Mouse (Mus musculus) limb, embryonic 14.5 days (tissue): ENCODE measurements at regions not wholly inside any gene's neighbourhood (a gene's known extent, or its start where the extent isn't known, plus 50 kb on each side); places are given as distances from the start of the nearest gene placed in this dataset.
"Not testable (repeated sequence)": the region's sequence is repeated elsewhere in the genome, so short reads cannot be mapped to it uniquely, and the experiment has no call there.

Experiments used
- ATAC-seq: fragments of 200-750 bp; cut with Nextera tagmentation; 2 replicates; pipeline ENCODE4 v1.8.0; 2017; ENCODE audit warnings: low read depth, moderate number of reproducible peaks, moderate TSS enrichment; ENCODE audit not compliant: low FRiP score
- DNase-seq: peaks from one replicate; pipeline ENCODE4 v3.0.0-alpha.2; 2015; ENCODE audit warnings: low spot score
- H3K27ac ChIP-seq: fragments of 300-500 bp; sonication (generic); replicated peaks from 2 replicates; pipeline ENCODE4 v1.5.1; 2014; ENCODE audit warnings: low read depth, mild to moderate bottlenecking, low read length, moderate library complexity, mixed read lengths
- H3K27me3 ChIP-seq: fragments of 300-500 bp; sonication (generic); 2 replicates; pipeline ENCODE4 v1.6.1; 2014; ENCODE audit warnings: low read length, mixed read lengths; ENCODE audit not compliant: control insufficient read depth, insufficient read depth
- H3K36me3 ChIP-seq: fragments of 300-500 bp; sonication (generic); 2 replicates; pipeline ENCODE4 v1.6.1; 2014; ENCODE audit warnings: mild to moderate bottlenecking, low read length, moderate library complexity, mixed read lengths; ENCODE audit not compliant: control insufficient read depth, insufficient read depth
- H3K4me1 ChIP-seq: fragments of 300-500 bp; sonication (generic); 2 replicates; pipeline ENCODE4 v1.6.1; 2014; ENCODE audit warnings: antibody characterized with exemption, low read length, mixed read lengths; ENCODE audit not compliant: control insufficient read depth, insufficient read depth
- H3K4me2 ChIP-seq: fragments of 300-500 bp; sonication (generic); replicated peaks from 2 replicates; pipeline ENCODE4 v1.6.1; 2014; ENCODE audit warnings: low read depth, mild to moderate bottlenecking, low read length, moderate library complexity; ENCODE audit not compliant: severe bottlenecking
- H3K4me3 ChIP-seq: fragments of 300-500 bp; sonication (generic); replicated peaks from 2 replicates; pipeline ENCODE4 v1.5.1; 2014; ENCODE audit warnings: low read length
- H3K9ac ChIP-seq: fragments of 300-500 bp; sonication (generic); 2 replicates; pipeline ENCODE4 v1.6.1; 2014; ENCODE audit warnings: mild to moderate bottlenecking, low read depth, low read length, moderate library complexity; ENCODE audit not compliant: severe bottlenecking
- H3K9me3 ChIP-seq: fragments of 300-500 bp; sonication (generic); 2 replicates; pipeline ENCODE4 v1.6.1; 2016; ENCODE audit warnings: low read length; ENCODE audit not compliant: control insufficient read depth
- POLR2A ChIP-seq: fragments of 200-500 bp; IDR thresholded peaks from 2 replicates; pipeline ENCODE4 v1.8.0; 2012; ENCODE audit warnings: inconsistent platforms, mild to moderate bottlenecking, moderate library complexity, borderline replicate concordance; ENCODE audit not compliant: insufficient read depth, insufficient read length; ENCODE audit errors: extremely low read depth
- WGBS: fragments of 180-500 bp; shearing (Covaris S2); extraction: QIAGEN DNeasy Blood & Tissue Kit; methylation state at CpG from one replicate; pipeline ENCODE4 v1.1.7; 2014; 5-methylcytosine and 5-hydroxymethylcytosine counted together

- Histone ChIP-seq H3K27ac (no peak overlapping the region), H3K4me3 (no peak overlapping the region), H3K9ac (no peak overlapping the region), H3K27me3 (no peaks in the 10 kb centered on the region), H3K9me3 (0 out of 2 replicates have a peak, but pooled peaks cover 4% of the 10 kb centered on the region), H3K36me3 (no peaks in the 10 kb centered on the region), H3K4me2 (no peak overlapping the region), H3K4me1 (no peaks in the 10 kb centered on the region)
- no peak for TF ChIP-seq POLR2A
- no peak for DNase-seq
- WGBS: 88% methylated on average over 2 of the region's 2 CpGs
- no peak for ATAC-seq
These were observed 166.7 kb upstream of the Trim24 start for GRCm38 (mm10) chr6:37703946-37704345.

- WGBS: 76% methylated on average over 1 of the region's 1 CpGs
- ATAC-seq: no peak
These were observed 164.9 kb upstream of the Trim24 start for GRCm38 (mm10) chr6:37705733-37706145.

GRCm38 (mm10) chr6:37707671-37708070 lies 162.9 kb upstream of the Trim24 start:
- not testable (repeated sequence) for H3K4me3 ChIP-seq, H3K36me3 ChIP-seq, H3K9me3 ChIP-seq, H3K27ac ChIP-seq, DNase-seq, ATAC-seq, H3K4me1 ChIP-seq, H3K4me2 ChIP-seq, H3K9ac ChIP-seq, H3K27me3 ChIP-seq
- WGBS: 76% methylated on average over 1 of the region's 1 CpGs

More at GRCm38 (mm10) chr6:37705733-37706145, 164.9 kb upstream of the Trim24 start:
- Histone ChIP-seq H3K9me3 (0 out of 2 replicates have a peak, but pooled peaks cover 4% of the 10 kb centered on the region), H3K9ac (no peak overlapping the region), H3K27ac (no peak overlapping the region), H3K4me1 (no peaks in the 10 kb centered on the region), H3K27me3 (no peaks in the 10 kb centered on the region), H3K4me2 (no peak overlapping the region), H3K36me3 (no peaks in the 10 kb centered on the region), H3K4me3 (no peak overlapping the region)
- no peak for DNase-seq
- TF ChIP-seq POLR2A: no peak

- H3K9ac ChIP-seq: no peak overlapping the region
- no peaks in the 10 kb centered on the region for H3K36me3 ChIP-seq
- H3K4me1 ChIP-seq: no peaks in the 10 kb centered on the region
- no peak overlapping the region for H3K27ac ChIP-seq
- 0 out of 2 replicates have a peak, but pooled peaks cover 4% of the 10 kb centered on the region for H3K9me3 ChIP-seq
- DNase-seq (no peak), ATAC-seq (no peak)
- H3K4me2 ChIP-seq: no peak overlapping the region
- no peak overlapping the region for H3K4me3 ChIP-seq
- WGBS: 100% methylated on average over 1 of the region's 1 CpGs
- H3K27me3 ChIP-seq: no peaks in the 10 kb centered on the region
- TF ChIP-seq POLR2A: no peak
These were observed 158.8 kb upstream of the Trim24 start for GRCm38 (mm10) chr6:37711766-37712165.

GRCm38 (mm10) chr6:37713411-37713810 lies 157.2 kb upstream of the Trim24 start:
- TF ChIP-seq POLR2A: no peak
- Histone ChIP-seq H3K4me1 (no peaks in the 10 kb centered on the region), H3K27me3 (no peaks in the 10 kb centered on the region), H3K9ac (no peak overlapping the region), H3K4me2 (no peak overlapping the region), H3K9me3 (no peaks in the 10 kb centered on the region), H3K27ac (no peak overlapping the region), H3K36me3 (no peaks in the 10 kb centered on the region), H3K4me3 (no peak overlapping the region)
- WGBS: 79% methylated on average over 4 of the region's 4 CpGs
- DNase-seq (no peak), ATAC-seq (no peak)

GRCm38 (mm10) chr6:37714223-37714928 lies 156.2 kb upstream of the Trim24 start:
- no peaks in the 10 kb centered on the region for H3K36me3 ChIP-seq
- H3K27me3 ChIP-seq: no peaks in the 10 kb centered on the region
- DNase-seq (no peak), ATAC-seq (no peak)
- no peak overlapping the region for H3K4me3 ChIP-seq
- H3K4me2 ChIP-seq: no peak overlapping the region
- no peak overlapping the region for H3K27ac ChIP-seq
- H3K4me1 ChIP-seq: no peaks in the 10 kb centered on the region
- 24% methylated on average over 6 of the region's 6 CpGs for WGBS
- no peak overlapping the region for H3K9ac ChIP-seq
- no peak for TF ChIP-seq POLR2A
- H3K9me3 ChIP-seq: no peaks in the 10 kb centered on the region
